Comparison of ENCODE assay signal across 8 mouse cellular contexts in the genomic region with DNA sequence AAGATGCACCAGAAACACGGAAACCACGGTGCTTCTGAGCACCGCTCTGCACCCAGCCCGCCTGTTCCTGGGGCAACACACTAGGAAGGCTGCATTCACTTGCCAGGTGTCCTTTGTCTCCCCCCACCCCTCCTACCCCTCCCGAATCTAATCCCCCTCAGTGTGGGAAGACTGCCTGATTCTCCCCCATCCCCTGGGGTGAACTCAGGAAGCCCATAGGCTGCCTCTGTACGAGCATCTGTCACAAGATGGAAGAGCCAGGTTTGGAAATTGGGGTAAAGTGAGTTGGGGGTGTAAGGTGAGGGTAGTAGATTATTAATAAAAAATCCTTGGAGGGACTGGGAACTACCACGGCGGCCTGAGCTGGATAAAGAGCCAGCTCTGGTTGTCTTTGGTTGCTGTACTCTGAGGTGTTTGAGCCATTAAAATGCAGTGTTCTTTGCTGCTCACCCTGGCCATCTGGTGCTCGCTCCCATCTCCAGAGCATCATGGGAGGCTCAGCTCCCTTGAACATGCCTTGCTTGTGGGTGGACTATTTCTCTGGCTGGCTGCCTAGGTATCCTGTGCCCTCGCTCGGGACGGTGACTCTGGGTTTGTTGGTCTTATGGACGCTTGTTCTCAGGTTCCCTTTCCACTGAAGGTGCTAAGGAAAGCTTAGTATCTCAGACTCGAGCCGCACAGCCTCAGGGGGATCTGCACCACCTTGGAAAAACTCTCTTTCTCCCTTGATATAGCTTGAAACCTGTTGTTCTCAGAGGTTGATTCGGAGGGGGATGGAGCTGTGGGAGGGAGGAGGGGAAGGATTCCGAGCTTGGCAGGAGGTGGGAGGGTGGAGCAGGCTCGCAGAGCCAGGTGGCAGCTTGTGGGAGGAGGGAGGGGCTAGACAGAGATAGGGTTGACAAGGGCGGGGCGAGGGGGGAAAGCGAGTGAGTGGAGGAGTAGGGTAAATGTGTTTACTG.
DNase-seq lines count a peak whose midpoint lies in the region; ATAC-seq lines count a peak whose summit lies in the region.

No protein-coding gene starts in this region.

- H3K4me3 ChIP-seq in heart, embryonic 10.5 days, result peak overlapping the region; percentile 39
- no peak overlapping the region for H3K4me3 ChIP-seq in heart, embryonic 14.5 days (ENCODE audit: control insufficient read depth in 1 of 2, insufficient read depth in 1 of 2, low read depth in 1 of 2, low read length in 2 of 2)

- H3K27me3 ChIP-seq in heart, embryonic 10.5 days (ENCODE audit: insufficient read depth, poor library complexity, severe bottlenecking), result peaks cover 21% of the 10 kb centered on the region
- H3K27me3 ChIP-seq in heart, embryonic 14.5 days (ENCODE audit: control insufficient read depth, insufficient read depth, low read length), result peaks cover 10% of the 10 kb centered on the region; the same call in 1 of the 2 replicates

- H3K9me3 ChIP-seq in heart, embryonic 10.5 days, result no peaks in the 10 kb centered on the region
- no peaks in the 10 kb centered on the region for H3K9me3 ChIP-seq in heart, embryonic 14.5 days (ENCODE audit: control insufficient read depth, low read length)

- WGBS in heart, embryonic 10.5 days, result 7% methylated on average over 21 of the region's 21 CpGs
- WGBS in heart, embryonic 14.5 days, result 5% methylated on average over 21 of the region's 21 CpGs

- no peak overlapping the region for H3K27ac ChIP-seq in heart, embryonic 10.5 days
- H3K27ac ChIP-seq in heart, embryonic 14.5 days (replicated peaks in 1 of 2; ENCODE audit: control insufficient read depth in 1 of 2, insufficient read depth in 1 of 2, low read depth in 2 of 2, low read length in 2 of 2), result no peak overlapping the region

- no peaks in the 10 kb centered on the region for H3K36me3 ChIP-seq in heart, embryonic 10.5 days
- H3K36me3 ChIP-seq in heart, embryonic 14.5 days (ENCODE audit: control insufficient read depth, insufficient read depth, low read length), result no peaks in the 10 kb centered on the region

- DNase-seq in heart, embryonic 10.5 days (ENCODE audit: low spot score), result no peak
- DNase-seq in heart, postnatal 25 days (ENCODE audit: low spot score), result no peak
- DNase-seq in cerebellum, postnatal 14 days, result peak; percentile 81 to 86
- DNase-seq in left cerebral cortex, postnatal 10 days (ENCODE audit: extremely low spot score in 1 of 2, low spot score in 2 of 2), result peak; percentile 31 to 49
- peak; percentile 58 to 69 for DNase-seq in right cerebral cortex, postnatal 10 days (ENCODE audit: low spot score in 2 of 2)
- no peak for DNase-seq in MN1 (ENCODE audit: low spot score)
- no peak for DNase-seq in ovary, postnatal 10 days (ENCODE audit: low spot score)

- intact Hi-C loops in heart, postnatal 25 days (cut with DNase I), result no loop called here
- intact Hi-C loops in left cerebral cortex, postnatal 10 days (cut with DNase I), result no loop called here

- no peak overlapping the region for H3K9ac ChIP-seq in heart, embryonic 14.5 days (ENCODE audit: low read length)

- ATAC-seq in heart, embryonic 14.5 days (ENCODE audit: insufficient number of reproducible peaks, insufficient read depth, low FRiP score, low read depth), result no peak

- H3K4me2 ChIP-seq in heart, embryonic 14.5 days (ENCODE audit: low read length), result peak overlapping the region; percentile 42

- peaks cover 7% of the 10 kb centered on the region for H3K4me1 ChIP-seq in heart, embryonic 10.5 days
- H3K4me1 ChIP-seq in heart, embryonic 14.5 days (ENCODE audit: control insufficient read depth in 2 of 2, insufficient read depth in 2 of 2, low read length in 2 of 2), result no peaks in the 10 kb centered on the region; a peak in 1 of 4 replicates

Comparison
In these comparisons a context has a peak if more than half of its experiments do, and no peak if none do; other contexts are left out.
1. DNase-seq: peak in cerebellum, postnatal 14 days (2 of 2), left cerebral cortex, postnatal 10 days (2 of 2) and right cerebral cortex, postnatal 10 days (2 of 2); none in heart, embryonic 10.5 days (single experiment), heart, postnatal 25 days (single experiment), MN1 (single experiment) and ovary, postnatal 10 days (single experiment).